Mouse (Mus musculus) liver, adult (tissue): ENCODE measurements around the gene Armt1.

ENCODE experiments used
- GATA4 ChIP-seq: IDR thresholded peaks from 2 replicates; pipeline ENCODE4 v1.6.1; 2014; ENCODE audit warnings: mild to moderate bottlenecking, low read length; ENCODE audit not compliant: insufficient replicate concordance

Gene Armt1

DNA sequence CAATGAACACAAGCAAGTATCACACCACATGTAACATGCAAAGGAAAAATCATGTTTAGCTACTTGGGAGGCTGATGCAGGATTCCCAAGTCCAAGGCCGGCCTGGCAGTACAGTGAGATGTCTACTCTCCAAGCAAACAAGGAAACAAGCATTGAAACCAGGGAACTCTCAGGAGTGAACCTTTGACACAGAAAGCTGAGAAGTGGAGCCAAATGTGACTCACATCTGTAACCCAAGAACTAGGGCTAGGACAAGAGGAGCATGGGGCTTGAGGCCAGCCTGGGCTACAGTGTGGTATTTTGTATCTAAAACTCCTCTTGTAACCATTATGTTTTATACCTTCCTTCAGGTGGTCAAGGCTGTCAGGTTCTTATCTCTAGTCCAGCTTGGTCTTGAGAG, 25.1 kb upstream of the Armt1 start:
- no peak for TF ChIP-seq GATA4

DNA sequence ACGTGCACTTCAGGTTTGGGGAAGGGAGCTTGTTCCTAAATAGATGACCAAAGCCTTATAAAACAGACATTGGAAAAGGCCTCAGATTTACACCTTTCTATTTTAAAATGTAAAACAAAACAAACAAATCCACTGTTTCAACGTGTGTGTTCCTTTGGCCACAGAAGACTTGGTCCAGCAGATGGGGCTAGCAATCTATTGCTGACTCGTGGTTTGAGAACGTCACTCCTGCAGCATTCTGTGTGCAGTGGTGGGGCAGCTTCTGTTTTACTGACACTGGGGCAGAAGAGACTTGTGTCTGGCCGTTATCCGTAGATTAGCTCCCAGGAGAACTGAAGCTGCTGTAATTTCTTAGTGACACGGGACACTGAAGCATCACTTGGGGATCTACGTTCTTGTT, 7.0 kb upstream of the Armt1 start:
- no peak for TF ChIP-seq GATA4

DNA sequence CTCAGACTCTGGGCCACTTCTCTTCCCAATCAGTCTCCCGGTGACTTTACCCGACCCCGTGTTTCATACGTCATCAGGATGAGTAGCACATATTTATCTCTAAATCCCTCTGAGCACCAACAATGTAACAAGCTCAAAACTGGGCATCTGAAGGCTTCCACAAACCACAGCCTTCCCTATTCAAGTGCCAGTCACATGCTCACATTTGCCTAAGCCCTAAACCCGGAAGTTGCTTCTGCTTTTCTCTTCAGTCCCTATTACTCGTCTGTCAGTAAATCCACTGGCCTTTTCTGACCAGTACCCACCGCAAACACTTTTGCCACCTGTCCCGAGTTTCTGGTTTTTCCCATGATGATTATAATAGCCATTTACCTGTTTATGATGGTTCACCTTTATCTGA, 1.9 kb upstream of the Armt1 start:
- no peak for TF ChIP-seq GATA4

DNA sequence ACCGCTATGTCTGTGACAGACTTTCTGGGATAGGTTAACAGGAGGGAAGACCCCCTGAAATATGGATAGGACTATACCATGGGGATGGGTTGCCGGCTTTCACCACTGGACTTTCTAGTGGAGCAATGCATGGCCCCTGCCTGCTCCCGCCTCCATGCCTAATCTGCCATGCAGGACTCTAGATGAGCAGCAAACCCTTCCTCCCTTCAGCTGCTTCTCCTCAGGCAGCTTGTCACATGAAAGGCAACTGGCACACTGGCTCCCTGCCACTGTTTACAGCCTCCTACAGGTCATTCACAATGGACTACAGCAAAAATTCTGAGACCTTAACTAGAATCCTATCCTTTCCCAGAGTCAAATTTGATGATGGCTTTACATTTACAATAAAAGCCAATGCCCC, 1.4 kb upstream of the Armt1 start:
- no peak for TF ChIP-seq GATA4

DNA sequence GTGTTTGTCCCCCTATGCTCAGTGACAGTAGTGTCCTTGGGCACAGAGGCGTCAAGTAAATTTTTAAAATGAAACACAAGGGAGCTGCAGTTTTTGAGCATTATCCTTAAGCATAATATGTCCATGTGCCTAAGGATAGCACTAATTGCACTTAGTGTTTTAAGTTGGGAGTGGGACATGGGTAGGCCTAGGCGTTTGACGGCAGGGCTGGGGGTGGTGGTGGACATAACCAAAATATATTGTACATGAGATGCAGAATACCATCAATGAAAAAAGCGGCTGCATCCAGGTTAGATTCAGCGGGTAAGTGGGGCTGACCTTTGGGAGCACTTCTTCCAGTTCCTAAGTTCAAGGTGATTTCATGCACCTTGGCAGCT, 533 bp upstream of the Armt1 start:
- TF ChIP-seq GATA4 = no peak

DNA sequence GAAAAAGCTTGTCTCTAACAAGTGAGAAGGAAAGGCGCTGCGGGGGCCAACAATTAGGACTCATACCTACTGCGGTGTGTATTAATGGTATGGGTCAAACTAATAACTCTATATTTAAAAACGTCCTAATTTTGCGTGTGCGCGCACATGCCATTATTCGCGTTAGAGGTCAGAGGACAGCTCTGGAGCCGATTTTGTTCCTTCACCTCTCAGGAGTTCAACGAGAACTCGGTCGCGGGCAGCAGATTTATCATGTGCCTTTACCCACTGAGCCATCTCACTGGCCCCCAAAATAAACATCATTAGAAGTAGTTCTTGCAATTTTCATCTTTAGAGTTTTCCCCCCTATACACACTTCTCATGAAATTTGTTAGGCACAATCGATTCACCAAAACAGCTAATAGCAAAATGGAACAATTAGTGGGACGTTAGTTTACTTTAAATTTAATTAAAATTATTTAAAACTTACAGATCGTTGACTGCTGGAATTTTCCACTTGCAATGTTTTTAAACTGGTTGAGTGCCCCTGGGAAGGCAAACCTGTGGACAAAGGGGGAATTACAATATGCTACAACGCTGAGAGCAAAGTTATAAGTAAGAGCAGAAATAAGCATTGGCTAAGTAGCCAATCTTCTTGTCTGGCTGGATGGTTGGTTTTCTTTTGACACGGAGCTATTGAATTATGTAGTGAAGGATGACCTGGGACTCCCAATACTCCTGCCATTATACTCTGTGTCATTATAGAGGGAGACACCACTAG, 909 bp downstream of the Armt1 start:
- TF ChIP-seq GATA4 = no peak

DNA sequence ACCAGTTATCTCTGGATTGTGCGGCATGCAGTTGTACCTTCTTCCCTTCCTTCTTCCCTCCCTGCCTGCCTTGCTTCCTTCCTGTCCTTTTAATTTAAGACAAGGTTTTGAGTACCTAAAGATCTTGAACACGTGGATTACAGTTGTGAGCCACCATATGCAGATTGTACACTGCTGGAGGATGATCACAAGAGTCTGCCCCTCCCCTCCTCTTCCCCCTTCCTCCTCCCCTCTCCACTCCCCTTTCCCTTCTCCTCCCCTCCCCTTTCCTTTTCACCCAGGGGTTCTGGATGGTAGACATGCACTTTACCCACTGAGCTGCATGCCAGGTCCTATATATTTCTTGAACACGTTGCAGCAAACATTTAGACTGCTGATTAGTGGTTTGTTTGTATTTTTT, 3.1 kb downstream of the Armt1 start:
- no peak for TF ChIP-seq GATA4

DNA sequence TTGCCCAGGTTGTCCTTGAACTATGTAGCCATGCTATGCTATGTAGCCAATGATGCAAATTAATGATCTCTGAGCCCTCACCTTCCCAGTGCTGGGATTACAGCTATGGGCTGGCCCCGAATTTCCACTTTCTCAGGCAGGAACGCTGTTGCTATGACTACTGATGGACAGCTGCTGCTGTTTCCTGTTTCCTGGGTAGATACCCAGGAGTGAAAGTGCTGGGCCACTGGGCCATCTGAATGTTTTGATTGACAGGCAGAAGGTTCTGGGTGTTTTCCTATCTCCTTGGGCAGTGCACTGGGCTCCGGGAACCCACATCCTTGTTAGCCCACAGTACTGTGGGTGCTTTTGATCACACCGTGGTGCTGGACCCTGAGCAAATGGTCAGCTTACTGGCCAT, 24.1 kb downstream of the Armt1 start:
- TF ChIP-seq GATA4 = no peak

DNA sequence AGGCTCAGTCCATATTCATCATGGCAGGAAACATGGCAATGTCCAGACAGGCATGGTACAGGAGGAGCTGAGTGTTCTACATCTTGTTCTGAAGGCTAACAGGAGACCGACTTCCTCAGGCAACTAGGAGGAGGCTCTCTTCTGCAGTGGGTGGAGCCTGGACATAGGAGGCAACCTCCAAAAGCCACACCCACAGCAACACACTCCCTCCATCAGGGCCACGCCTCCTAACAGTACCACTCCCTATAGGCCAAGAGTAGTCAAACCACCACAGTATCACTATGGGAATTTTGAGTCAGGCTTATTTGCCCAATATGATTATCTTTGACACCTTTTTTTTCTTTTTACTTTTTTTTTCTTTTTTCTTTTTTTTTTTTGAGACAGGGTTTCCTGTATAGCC, 27.9 kb downstream of the Armt1 start:
- no peak for TF ChIP-seq GATA4

DNA sequence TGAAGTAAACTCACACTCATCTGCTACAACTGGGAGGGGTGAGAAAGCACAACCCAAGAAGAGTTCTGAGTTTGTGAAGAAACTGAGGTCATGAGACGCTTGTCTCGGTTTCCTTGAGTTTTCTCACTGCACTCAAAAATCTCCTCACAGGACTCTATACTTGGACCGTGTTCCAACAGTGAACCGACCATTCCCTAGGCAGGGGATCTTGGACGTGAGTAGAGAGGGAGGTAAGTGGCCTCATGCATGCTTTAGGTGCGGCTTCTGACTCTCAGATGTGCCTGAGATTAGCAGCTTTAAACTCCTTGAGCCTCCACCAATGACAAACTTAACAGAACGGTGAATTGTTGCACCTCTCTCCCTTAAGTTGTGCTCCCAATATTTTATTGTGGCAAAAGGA, 33.5 kb downstream of the Armt1 start:
- TF ChIP-seq GATA4 = no peak

DNA sequence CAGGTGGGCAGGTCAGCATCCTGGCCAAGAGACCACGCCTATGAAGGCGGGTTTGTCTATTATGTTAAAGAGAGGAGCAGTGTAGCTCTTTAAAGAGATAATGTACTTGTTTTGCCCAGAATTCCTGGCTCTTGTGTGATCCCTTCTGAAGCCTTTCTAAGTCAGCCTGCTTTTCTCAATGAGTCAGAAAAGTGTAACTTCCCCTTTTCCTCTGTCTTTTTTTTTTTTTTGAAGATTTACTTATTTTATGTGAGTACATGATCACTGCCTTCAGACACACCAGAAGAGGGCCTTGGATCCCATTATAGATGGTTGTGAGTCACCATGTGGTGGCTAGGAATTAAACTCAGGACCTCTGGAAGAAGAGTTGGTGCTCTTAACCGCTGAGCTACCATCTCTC, 37.1 kb downstream of the Armt1 start:
- no peak for TF ChIP-seq GATA4

DNA sequence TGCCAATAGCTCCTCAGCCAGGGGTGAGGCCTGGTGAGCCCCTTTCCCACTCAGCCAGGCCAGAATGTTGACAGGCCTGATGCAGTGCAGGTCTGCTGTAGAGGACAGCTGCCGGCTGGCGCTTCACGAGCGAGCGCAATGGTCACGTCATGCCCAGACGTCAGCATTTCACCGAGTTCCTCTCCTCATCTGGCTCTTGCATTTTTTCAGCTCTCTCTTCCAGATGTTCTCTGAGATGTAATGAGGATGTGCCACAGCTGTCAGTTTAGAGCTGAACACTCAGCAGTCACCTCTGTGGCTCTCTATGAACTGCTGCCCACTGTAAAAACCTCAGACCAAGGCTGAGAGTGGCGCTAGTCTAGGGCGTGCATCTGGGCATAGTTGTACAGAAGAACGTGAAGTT, 41.3 kb downstream of the Armt1 start:
- no peak for TF ChIP-seq GATA4

DNA sequence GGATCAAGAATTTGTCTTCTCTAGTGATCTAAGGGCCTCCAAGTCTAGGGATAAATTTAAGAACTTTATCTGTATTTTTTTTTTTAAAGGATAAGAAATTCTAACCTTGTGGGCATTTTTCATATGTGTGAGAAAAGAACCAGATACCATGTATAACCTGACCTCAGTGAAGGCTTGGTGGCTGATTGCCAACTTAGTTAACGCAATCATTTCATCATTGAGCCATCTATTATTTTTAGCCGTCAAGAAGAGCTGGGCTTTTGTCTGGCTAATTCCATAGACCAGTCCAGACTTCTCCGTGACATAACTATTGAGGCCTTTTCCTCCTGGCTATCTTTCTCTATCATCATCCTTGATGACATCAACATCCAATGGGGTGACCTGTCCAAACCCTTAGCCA, 43.2 kb downstream of the Armt1 start:
- no peak for TF ChIP-seq GATA4

DNA sequence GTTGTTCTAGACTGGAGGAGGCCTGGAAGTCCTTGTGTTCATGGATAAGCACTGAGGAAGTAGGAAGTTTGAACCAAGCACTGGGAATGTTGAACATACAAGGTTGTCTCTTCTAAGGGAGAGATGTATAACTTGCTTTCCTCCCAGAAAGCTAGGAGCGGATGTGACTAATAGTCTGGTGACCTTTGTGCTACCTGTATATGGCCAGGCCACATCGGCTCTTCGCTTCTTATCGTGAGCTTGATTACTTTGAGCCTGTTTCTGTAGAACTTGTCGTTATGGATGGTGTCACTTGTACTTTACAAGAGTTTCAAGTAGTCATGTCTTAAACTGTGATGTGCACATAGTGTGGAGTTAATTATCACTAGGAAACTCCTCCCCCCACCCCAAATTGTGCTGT, 44.3 kb downstream of the Armt1 start:
- no peak for TF ChIP-seq GATA4

DNA sequence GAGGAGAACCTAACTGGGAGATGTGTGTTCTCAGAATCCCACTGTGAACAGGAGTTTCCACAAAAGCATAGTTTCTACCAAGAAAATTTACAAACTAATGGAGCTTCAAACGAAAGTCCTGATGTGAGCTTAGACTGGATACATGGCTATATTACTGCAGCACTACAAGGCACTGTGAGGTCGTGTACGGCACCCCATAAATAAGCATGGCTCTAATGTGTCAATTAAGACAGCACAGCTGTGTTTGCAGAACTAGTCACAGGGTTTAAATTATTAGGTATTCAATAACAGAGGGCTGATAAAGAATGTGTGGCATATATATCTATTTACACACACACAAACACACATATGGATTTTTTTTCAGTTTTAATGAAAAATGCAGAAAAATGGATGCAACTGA, 48.7 kb downstream of the Armt1 start:
- no peak for TF ChIP-seq GATA4

DNA sequence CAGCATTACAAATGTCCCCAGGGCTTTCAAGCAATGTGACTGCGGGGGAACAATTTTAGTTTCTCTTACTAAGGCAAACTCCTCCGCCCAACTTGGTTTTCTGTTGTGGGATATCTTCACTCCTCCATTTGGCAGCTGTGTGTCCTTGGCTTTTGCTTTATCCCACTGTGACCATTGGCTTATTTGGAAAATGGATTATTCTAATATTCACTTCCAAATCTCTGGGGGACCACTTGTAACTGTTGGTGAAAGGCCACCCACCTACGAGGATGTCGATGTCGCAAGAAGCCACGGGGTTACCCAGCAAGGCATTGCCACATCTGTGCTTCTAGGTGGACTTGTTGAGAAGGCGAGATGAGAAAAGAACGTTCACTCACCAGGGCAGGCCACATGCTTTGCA, 49.4 kb downstream of the Armt1 start:
- no peak for TF ChIP-seq GATA4

DNA sequence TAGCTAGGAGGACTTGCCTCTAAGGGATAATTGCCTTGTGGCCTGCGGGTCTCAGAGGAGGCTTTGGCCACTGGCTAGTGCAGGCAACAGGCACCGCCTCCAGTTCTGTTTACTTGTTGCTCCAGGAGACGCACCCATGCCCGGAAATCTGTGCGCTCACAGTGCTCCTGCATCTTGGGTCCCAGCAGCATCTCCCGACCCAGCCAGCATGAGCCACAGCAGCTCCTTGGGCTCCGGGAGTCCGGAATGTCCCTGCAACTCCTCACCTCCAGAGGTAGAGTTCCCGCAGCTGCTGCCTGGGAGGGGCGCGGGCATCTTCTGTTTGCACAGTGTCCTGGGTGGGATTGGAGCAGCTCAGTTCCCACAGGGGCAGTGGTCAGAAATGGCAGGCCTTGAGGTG, 50.1 kb downstream of the Armt1 start, which contains the start of gene Ccdc170:
TSS of gene Ccdc170 (plus strand) at position 148 of the 400 bp plus-strand sequence.
- no peak for TF ChIP-seq GATA4

DNA sequence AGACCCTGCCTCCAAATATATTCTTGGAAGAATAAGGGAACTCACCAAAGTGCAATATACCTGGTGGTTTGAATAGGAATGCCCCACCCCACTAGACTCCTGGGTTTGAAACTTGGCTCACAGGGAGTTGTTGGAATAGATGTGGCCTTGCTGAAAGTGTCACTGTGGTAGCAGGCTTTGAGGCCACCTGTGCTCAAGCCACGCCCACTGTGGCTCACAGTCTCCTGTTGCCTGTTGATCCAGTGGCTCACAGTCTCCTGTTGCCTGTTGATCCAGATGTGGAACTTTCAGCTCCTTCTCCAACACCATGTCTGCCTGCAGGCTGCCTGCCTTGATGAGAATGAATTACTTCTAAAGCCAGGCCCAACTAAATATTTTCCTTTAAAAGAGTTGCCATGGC, 51.6 kb downstream of the Armt1 start:
- no peak for TF ChIP-seq GATA4

DNA sequence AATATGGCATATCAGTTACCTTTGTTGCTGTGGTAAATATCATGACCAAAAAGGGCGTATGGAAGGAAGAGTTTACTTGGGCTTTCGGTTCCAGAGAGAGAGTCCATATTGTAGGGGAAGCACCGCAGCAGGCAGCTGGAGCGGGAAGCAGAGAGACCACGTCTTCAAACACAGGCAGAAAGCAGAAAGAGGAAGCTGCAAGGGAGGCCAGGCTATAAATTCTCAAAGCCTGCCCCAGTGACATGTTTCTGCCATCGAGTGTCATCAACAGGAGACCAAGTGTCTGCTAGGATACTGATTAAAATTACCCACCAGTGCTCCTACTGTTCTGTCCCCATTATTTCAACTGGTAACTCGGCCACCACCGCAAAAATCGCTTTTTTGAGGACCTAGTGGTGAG, 52.7 kb downstream of the Armt1 start:
- TF ChIP-seq GATA4 = no peak
